Mouse (Mus musculus) urinary bladder, postnatal 4 days (tissue): ENCODE results near the gene Emp3.

ENCODE experiments used
- DNase-seq, 2 experiments: peaks; one replicate each; pipeline ENCODE4 v3.0.0; 2021 to 2022; ENCODE audit warnings: low spot score in 2 of 2

Gene Emp3

GRCm38 (mm10) chr7:45870282-45871058, 50.7 kb downstream of the Emp3 start:
- no peak for DNase-seq

DNA sequence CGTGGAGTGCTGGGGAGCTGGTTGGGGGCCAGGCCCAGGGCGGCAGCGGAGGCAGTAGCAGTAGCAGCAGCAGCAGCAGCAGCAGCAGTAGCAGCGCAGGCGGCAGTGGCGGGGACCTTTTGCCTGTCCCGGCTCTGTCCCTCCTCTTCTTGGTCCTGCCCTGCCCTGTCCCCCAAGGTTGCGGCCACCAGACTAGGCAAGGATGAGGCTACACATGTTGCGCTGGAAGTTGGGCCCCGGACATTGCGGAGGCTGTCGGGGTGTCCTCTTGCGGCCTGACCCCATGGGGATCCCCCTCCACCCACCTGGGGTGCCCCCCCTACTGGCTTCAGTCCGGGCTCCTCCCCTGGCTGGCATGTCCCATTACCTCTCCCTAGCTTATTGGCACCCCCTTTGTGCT, 51.4 kb downstream of the Emp3 start:
- no peak for DNase-seq

- no peak for DNase-seq
These were observed 52.0 kb downstream of the Emp3 start for GRCm38 (mm10) chr7:45869107-45869670.
